Mouse (Mus musculus) frontal cortex, adult 2 months (tissue): Measurements from ENCODE around the gene Haus8. TPM values are rescaled to one million over a fixed set of nuclear protein-coding genes. Genes with fewer than 3 reads are reported as not detected.
"Not testable (repeated sequence)": the region's sequence is repeated elsewhere in the genome, so short reads cannot be mapped to it uniquely, and the experiment has no call there.

Experiments
- DNase-seq, 2 experiments: peaks; one replicate each; pipeline ENCODE4 v3.0.0; 2022; ENCODE audit warnings: low spot score in 1 of 2; ENCODE audit errors: extremely low spot score in 1 of 2
- polyA plus RNA-seq: library from polyadenylated mRNA; depleted of rRNA; stranded (reverse); fragments of >200 nt; gene quantifications from 2 replicates; pipeline ENCODE4 v1.2.3, GENCODE M21; 2012; rRNA removed

Haus8 gene
- 12.3 and 12.5 TPM in 2 replicates for polyA plus RNA-seq

GRCm38 (mm10) chr8:71272286-71273150 is at the start of gene Haus8, which contains the start of gene Myo9b:
TSS of gene Haus8 (minus strand) at chr8:71272934.
TSS of gene Myo9b (plus strand) at chr8:71272714.
- peak; percentile 97 for DNase-seq

GRCm38 (mm10) chr8:71319760-71320159 is 47.0 kb upstream of the Haus8 start:
- not testable (repeated sequence) for DNase-seq

- not testable (repeated sequence) for DNase-seq
Measured at GRCm38 (mm10) chr8:71318610-71319009, 45.9 kb upstream of the Haus8 start.

- DNase-seq, result no peak
Measured at GRCm38 (mm10) chr8:71316486-71317031, 43.8 kb upstream of the Haus8 start.

- DNase-seq, result no peak
Measured at GRCm38 (mm10) chr8:71315972-71316371, 43.2 kb upstream of the Haus8 start.

- DNase-seq, result no peak
Measured at GRCm38 (mm10) chr8:71313951-71314350, 41.2 kb upstream of the Haus8 start.

- no peak for DNase-seq
Measured at GRCm38 (mm10) chr8:71312700-71313099, 40.0 kb upstream of the Haus8 start.

- no peak for DNase-seq
Measured at GRCm38 (mm10) chr8:71310446-71310845, 37.7 kb upstream of the Haus8 start.

GRCm38 (mm10) chr8:71307913-71308312 is 35.2 kb upstream of the Haus8 start:
- no peak for DNase-seq

GRCm38 (mm10) chr8:71307371-71307770 is 34.6 kb upstream of the Haus8 start:
- no peak for DNase-seq

- no peak for DNase-seq
Measured at GRCm38 (mm10) chr8:71305988-71306387, 33.3 kb upstream of the Haus8 start.

GRCm38 (mm10) chr8:71303632-71304031 is 30.9 kb upstream of the Haus8 start:
- no peak for DNase-seq

- DNase-seq, result no peak
Measured at GRCm38 (mm10) chr8:71302788-71303187, 30.1 kb upstream of the Haus8 start.

- DNase-seq, result no peak
Measured at GRCm38 (mm10) chr8:71299716-71300115, 27.0 kb upstream of the Haus8 start.

- DNase-seq, result no peak
Measured at GRCm38 (mm10) chr8:71297439-71297838, 24.7 kb upstream of the Haus8 start.

- DNase-seq, result no peak
Measured at GRCm38 (mm10) chr8:71296784-71297183, 24.1 kb upstream of the Haus8 start.

GRCm38 (mm10) chr8:71296188-71296621 is 23.5 kb upstream of the Haus8 start:
- DNase-seq, result no peak

GRCm38 (mm10) chr8:71293930-71294329 is 21.2 kb upstream of the Haus8 start:
- DNase-seq, result not testable (repeated sequence)

- no peak for DNase-seq
Measured at GRCm38 (mm10) chr8:71291351-71291750, 18.6 kb upstream of the Haus8 start.

GRCm38 (mm10) chr8:71290911-71291310 is 18.2 kb upstream of the Haus8 start:
- DNase-seq, result no peak

- no peak for DNase-seq
Measured at GRCm38 (mm10) chr8:71290211-71290610, 17.5 kb upstream of the Haus8 start.

- DNase-seq, result no peak
Measured at GRCm38 (mm10) chr8:71289098-71289497, 16.4 kb upstream of the Haus8 start.
